Mouse (Mus musculus): ENCODE data around the gene Peli2.

DNA sequence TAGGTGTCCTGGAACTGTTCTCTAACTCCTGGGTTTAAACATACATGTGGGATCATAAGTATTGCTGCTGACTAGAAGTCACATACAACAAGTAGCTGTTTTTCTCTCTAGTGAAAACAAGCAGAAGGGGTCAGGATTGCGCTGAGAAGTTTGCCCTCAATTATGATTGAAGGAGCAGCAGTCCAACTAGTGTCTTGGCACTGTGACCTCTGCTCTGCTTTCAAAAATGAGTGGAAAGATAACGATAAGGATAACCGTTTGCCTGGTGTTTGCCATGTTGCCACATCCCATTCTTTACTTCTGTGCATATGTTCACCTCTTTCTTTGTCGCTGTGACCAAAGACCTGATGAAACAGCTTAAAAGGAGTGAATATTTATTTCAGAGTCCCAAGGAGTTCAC lies 167.0 kb downstream of the Peli2 start:
- no peak for TF ChIP-seq CTCF (IDR thresholded peaks at IDR 0.05)
- TF ChIP-seq POLR2A (IDR thresholded peaks at IDR 0.05; ENCODE audit: insufficient read depth, low read depth, low read length), result no peak
- no peak for TF ChIP-seq EP300 (IDR thresholded peaks at IDR 0.05; ENCODE audit: insufficient read depth, low read depth, low read length)

Data from heart, adult 2 months (tissue).